8 mouse cellular contexts compared by ENCODE assay signal in the genomic region with DNA sequence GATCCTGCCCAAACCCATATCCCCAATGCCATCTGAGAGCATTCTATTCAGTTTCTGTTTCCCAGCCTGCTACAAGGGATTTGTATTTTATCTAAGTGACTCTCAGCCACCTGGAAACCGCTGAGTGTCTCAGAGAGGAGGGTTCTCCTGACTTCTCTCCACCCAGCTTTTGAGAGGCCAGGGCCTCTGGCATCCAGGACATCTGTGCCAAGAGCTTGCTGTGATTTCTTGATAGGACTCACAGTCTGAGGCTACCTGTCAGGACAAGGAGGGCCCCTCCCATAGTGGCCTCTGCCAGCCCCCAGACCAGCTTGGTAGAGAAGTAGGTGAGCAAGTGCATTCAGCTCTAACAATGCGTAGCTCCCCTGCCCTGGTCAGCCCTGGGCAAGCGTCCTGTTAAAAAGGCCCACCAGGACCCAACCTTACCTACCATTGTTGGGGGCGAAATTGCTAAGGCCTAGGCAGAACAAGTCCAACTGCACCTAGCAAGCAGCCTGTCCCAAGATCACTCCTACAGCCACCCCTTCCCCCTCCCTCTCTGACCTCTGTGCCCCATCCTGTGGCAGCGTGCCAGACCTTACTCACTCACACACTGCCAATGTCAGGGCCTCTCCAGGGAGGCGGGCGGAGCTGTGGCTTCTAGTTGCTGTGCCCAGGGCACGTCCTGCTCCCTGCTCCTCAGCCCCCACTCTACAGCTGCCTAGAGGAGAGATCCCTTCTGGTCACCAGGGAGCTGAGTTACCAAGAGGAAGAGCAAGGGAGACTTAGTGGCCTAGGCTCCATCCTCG. TPM values are rescaled to one million over a fixed set of nuclear protein-coding genes. Genes with fewer than 3 reads are reported as not detected.
DNase-seq lines count a peak whose midpoint lies in the region; ATAC-seq lines count a peak whose summit lies in the region.

No protein-coding gene starts in this region.

- peak; percentile 44; the same call in 1 of the 2 replicates for ATAC-seq in stomach, embryonic 15.5 days (ENCODE audit: insufficient read depth, low FRiP score, low read depth)
- ATAC-seq in erythroid progenitor cell, adult 5-6 weeks (replicated peaks; ENCODE audit: low FRiP score, poor library complexity, severe bottlenecking) = no peak

- peak overlapping the region; percentile 78 for H3K27ac ChIP-seq in stomach, embryonic 15.5 days

- H3K27me3 ChIP-seq in stomach, embryonic 15.5 days (replicated peaks) = 0 out of 2 replicates have a peak, but pooled peaks cover 6% of the 10 kb centered on the region

- H3K4me1 ChIP-seq in stomach, embryonic 15.5 days = peaks cover 44% of the 10 kb centered on the region

- H3K4me2 ChIP-seq in stomach, embryonic 15.5 days = no peak overlapping the region

- no peak overlapping the region for H3K4me3 ChIP-seq in stomach, embryonic 15.5 days (replicated peaks)

- WGBS in stomach, embryonic 15.5 days = 56% methylated on average over 9 of the region's 9 CpGs

- intact Hi-C loops in gastrocnemius, postnatal 36 days (cut with DNase I) = loop anchor here (2.0 to 5.0 kb wide), 2 partner anchors 37 to 86 kb away; a partner anchor contains a TSS

- H3K9me3 ChIP-seq in stomach, embryonic 15.5 days = no peaks in the 10 kb centered on the region

- no peak overlapping the region for H3K9ac ChIP-seq in stomach, embryonic 15.5 days

- DNase-seq in CD4-positive helper T cell, adult 2 months (ENCODE audit: low read depth, low spot score) = peak; percentile 68
- DNase-seq in adrenal gland, adult (ENCODE audit: inconsistent age in 2 of 2, low spot score in 1 of 2) = peak; percentile 97 to 98
- DNase-seq in gastrocnemius, postnatal 36 days = peak; percentile 44 to 66
- DNase-seq in kidney, adult 18-20 months = peak; percentile 91
- DNase-seq in lung, postnatal 36 days = peak; percentile 86
- no peak for DNase-seq in frontal cortex, postnatal 14 days (ENCODE audit: low spot score in 2 of 2)

- H3K36me3 ChIP-seq in stomach, embryonic 15.5 days = no peaks in the 10 kb centered on the region

RNA-seq across cellular contexts. Expression of a gene that starts 41.9 kb away (rescaled TPM):
- 1 to 10 TPM; 1.6 to 3.0 TPM for total RNA-seq in gastrocnemius, postnatal 36 days (2021)
- polyA plus RNA-seq in stomach, embryonic 15.5 days (2015; fragmentation: Nextera tagmentation; extraction: Ambion mirVana) = 10.2 and 10.3 TPM in 2 replicates
- 5.4 and 13.4 TPM in 2 replicates for total RNA-seq in erythroid progenitor cell, adult 5-6 weeks (2015; ENCODE audit: low replicate concordance)
- total RNA-seq in erythroid progenitor cell, adult 5-6 weeks (2017; ENCODE audit: low replicate concordance) = 2.7 and 4.4 TPM in 2 replicates

Comparison
In these comparisons a context has a peak if more than half of its experiments do, and no peak if none do; other contexts are left out.
1. DNase-seq: peak in CD4-positive helper T cell, adult 2 months (single experiment), adrenal gland, adult (2 of 2), gastrocnemius, postnatal 36 days (2 of 2), kidney, adult 18-20 months (single experiment) and lung, postnatal 36 days (single experiment); none in frontal cortex, postnatal 14 days (0 of 2).